Mouse (Mus musculus) left cerebral cortex, adult 2 months (tissue): ENCODE measurements at regions not wholly inside any gene's neighbourhood (a gene's known extent, or its start where the extent isn't known, plus 50 kb on each side); places are given as distances from the start of the nearest gene placed in this dataset.

Source experiments
- DNase-seq, 2 experiments: peaks; one replicate each; pipeline ENCODE4 v3.0.0; 2021 to 2022; ENCODE audit warnings: low spot score in 2 of 2, mixed read lengths in 1 of 2; ENCODE audit errors: extremely low spot score in 1 of 2
- H3K27ac ChIP-seq: fragments of 200-600 bp; 2 replicates; pipeline ENCODE4 v1.8.1; 2022
- H3K4me3 ChIP-seq: fragments of 200-600 bp; 2 replicates; pipeline ENCODE4 v1.8.1; 2022
- CTCF ChIP-seq: fragments of 200-600 bp; IDR thresholded peaks from 2 replicates; pipeline ENCODE4 v1.8.1; 2022; ENCODE audit warnings: antibody characterized with exemption, mild to moderate bottlenecking, moderate library complexity
- intact Hi-C: fragments of 180-260 bp; cut with DNase I; formaldehyde crosslinking; loops from one replicate; pipeline ENCODE4 v1.15.1; 2025

- DNase-seq, result peak in 1 of 2 experiments; percentile 4
- Histone ChIP-seq H3K4me3 (no peak overlapping the region), H3K27ac (no peak overlapping the region)
- intact Hi-C loops, result no loop called here
- TF ChIP-seq CTCF, result no peak
Measured at GRCm38 (mm10) chr12:17481687-17482086, 62.9 kb upstream of the Odc1 start.

GRCm38 (mm10) chr12:17482196-17482595 is 62.4 kb upstream of the Odc1 start:
- peak; percentile 1 to 4 for DNase-seq
- intact Hi-C loops, result no loop called here
- TF ChIP-seq CTCF, result no peak
- H3K27ac ChIP-seq, result no peak overlapping the region
- no peak overlapping the region for H3K4me3 ChIP-seq

GRCm38 (mm10) chr12:17484448-17484847 is 60.1 kb upstream of the Odc1 start:
- intact Hi-C loops, result no loop called here
- no peak for TF ChIP-seq CTCF
- peak in 1 of 2 experiments; percentile 4 for DNase-seq
- Histone ChIP-seq H3K27ac (no peak overlapping the region), H3K4me3 (no peak overlapping the region)

- TF ChIP-seq CTCF, result no peak
- intact Hi-C loops, result no loop called here
- no peak overlapping the region for H3K27ac ChIP-seq
- DNase-seq, result peak in 1 of 2 experiments; percentile 6
- no peak overlapping the region for H3K4me3 ChIP-seq
Measured at GRCm38 (mm10) chr12:17486062-17486770, 58.4 kb upstream of the Odc1 start.

GRCm38 (mm10) chr12:17487336-17487735 is 57.3 kb upstream of the Odc1 start:
- Histone ChIP-seq H3K4me3 (no peak overlapping the region), H3K27ac (no peak overlapping the region)
- DNase-seq, result no peak
- intact Hi-C loops, result no loop called here
- TF ChIP-seq CTCF, result no peak

GRCm38 (mm10) chr12:17488203-17488602 is 56.4 kb upstream of the Odc1 start:
- intact Hi-C loops, result no loop called here

GRCm38 (mm10) chr12:17489971-17490370 is 54.6 kb upstream of the Odc1 start:
- H3K27ac ChIP-seq, result no peak overlapping the region
- TF ChIP-seq CTCF, result no peak
- DNase-seq, result no peak
- no peak overlapping the region for H3K4me3 ChIP-seq
- intact Hi-C loops, result no loop called here

More at GRCm38 (mm10) chr12:17488203-17488602, 56.4 kb upstream of the Odc1 start:
- no peak for DNase-seq
- no peak overlapping the region for H3K27ac ChIP-seq
- no peak overlapping the region for H3K4me3 ChIP-seq
- TF ChIP-seq CTCF, result no peak

- DNase-seq, result no peak
- no peak for TF ChIP-seq CTCF
- intact Hi-C loops, result no loop called here
- Histone ChIP-seq H3K27ac (no peak overlapping the region), H3K4me3 (no peak overlapping the region)
Measured at GRCm38 (mm10) chr12:17492574-17492973, 52.0 kb upstream of the Odc1 start.

GRCm38 (mm10) chr12:17493053-17493452 is 51.5 kb upstream of the Odc1 start:
- intact Hi-C loops, result no loop called here
- Histone ChIP-seq H3K4me3 (no peak overlapping the region), H3K27ac (no peak overlapping the region)
- DNase-seq, result no peak
- no peak for TF ChIP-seq CTCF

GRCm38 (mm10) chr12:17493810-17494209 is 50.8 kb upstream of the Odc1 start:
- DNase-seq, result no peak
- intact Hi-C loops, result no loop called here
- TF ChIP-seq CTCF, result no peak
- Histone ChIP-seq H3K4me3 (no peak overlapping the region), H3K27ac (no peak overlapping the region)
